Mouse (Mus musculus): ENCODE results near the gene Mrnip. TPM values are rescaled to one million over a fixed set of nuclear protein-coding genes. Genes with fewer than 3 reads are reported as not detected.

The Mrnip gene
- polyA plus RNA-seq, 1 experiment, result 30.4 TPM

- no peak for TF ChIP-seq CTCF (IDR thresholded peaks at IDR 0.05; ENCODE audit: control insufficient read depth, insufficient read depth, insufficient replicate concordance, low read depth, low read length)
- no peak for TF ChIP-seq POLR2A (IDR thresholded peaks at IDR 0.05; ENCODE audit: control insufficient read depth, low read depth, low read length)
- no peaks in the 10 kb centered on the region for H3K27me3 ChIP-seq (ENCODE audit: control insufficient read depth, insufficient read depth, low read length)
- H3K4me3 ChIP-seq (ENCODE audit: control insufficient read depth, low read depth, low read length), result no peak overlapping the region
- H3K4me1 ChIP-seq (ENCODE audit: control insufficient read depth, insufficient read depth, low read length), result no peaks in the 10 kb centered on the region
- H3K27ac ChIP-seq (ENCODE audit: control insufficient read depth, insufficient read depth, low read depth, low read length), result no peak overlapping the region
- no peaks in the 10 kb centered on the region for H3K36me3 ChIP-seq (ENCODE audit: control insufficient read depth, insufficient read depth, low read length)
Measured at GRCm38 (mm10) chr11:50138206-50138822, 35.9 kb upstream of the Mrnip start.

- no peaks in the 10 kb centered on the region for H3K36me3 ChIP-seq (ENCODE audit: control insufficient read depth, insufficient read depth, low read length)
- no peak overlapping the region for H3K4me3 ChIP-seq (ENCODE audit: control insufficient read depth, low read depth, low read length)
- H3K27me3 ChIP-seq (ENCODE audit: control insufficient read depth, insufficient read depth, low read length), result no peaks in the 10 kb centered on the region
- no peaks in the 10 kb centered on the region for H3K4me1 ChIP-seq (ENCODE audit: control insufficient read depth, insufficient read depth, low read length)
- 0 out of 2 replicates have a peak overlapping the region, but pooled peaks have one; percentile 46 for H3K27ac ChIP-seq (ENCODE audit: control insufficient read depth, insufficient read depth, low read depth, low read length)
- TF ChIP-seq POLR2A (IDR thresholded peaks at IDR 0.05; ENCODE audit: control insufficient read depth, low read depth, low read length) (no peak), CTCF (IDR thresholded peaks at IDR 0.05; ENCODE audit: control insufficient read depth, insufficient read depth, insufficient replicate concordance, low read depth, low read length) (no peak)
Measured at GRCm38 (mm10) chr11:50139571-50139970, 34.7 kb upstream of the Mrnip start.

GRCm38 (mm10) chr11:50145529-50145928 is 28.7 kb upstream of the Mrnip start:
- no peak overlapping the region for H3K4me3 ChIP-seq (ENCODE audit: control insufficient read depth, low read depth, low read length)
- no peaks in the 10 kb centered on the region for H3K27me3 ChIP-seq (ENCODE audit: control insufficient read depth, insufficient read depth, low read length)
- H3K4me1 ChIP-seq (ENCODE audit: control insufficient read depth, insufficient read depth, low read length), result peaks cover 5% of the 10 kb centered on the region
- no peak overlapping the region for H3K27ac ChIP-seq (ENCODE audit: control insufficient read depth, insufficient read depth, low read depth, low read length)
- TF ChIP-seq CTCF (IDR thresholded peaks at IDR 0.05; ENCODE audit: control insufficient read depth, insufficient read depth, insufficient replicate concordance, low read depth, low read length) (no peak), POLR2A (IDR thresholded peaks at IDR 0.05; ENCODE audit: control insufficient read depth, low read depth, low read length) (no peak)
- no peaks in the 10 kb centered on the region for H3K36me3 ChIP-seq (ENCODE audit: control insufficient read depth, insufficient read depth, low read length)

GRCm38 (mm10) chr11:50146121-50146520 is 28.1 kb upstream of the Mrnip start:
- TF ChIP-seq CTCF (IDR thresholded peaks at IDR 0.05; ENCODE audit: control insufficient read depth, insufficient read depth, insufficient replicate concordance, low read depth, low read length) (no peak), POLR2A (IDR thresholded peaks at IDR 0.05; ENCODE audit: control insufficient read depth, low read depth, low read length) (no peak)
- no peaks in the 10 kb centered on the region for H3K27me3 ChIP-seq (ENCODE audit: control insufficient read depth, insufficient read depth, low read length)
- H3K4me1 ChIP-seq (ENCODE audit: control insufficient read depth, insufficient read depth, low read length), result peaks cover 5% of the 10 kb centered on the region
- no peak overlapping the region for H3K4me3 ChIP-seq (ENCODE audit: control insufficient read depth, low read depth, low read length)
- no peak overlapping the region for H3K27ac ChIP-seq (ENCODE audit: control insufficient read depth, insufficient read depth, low read depth, low read length)
- H3K36me3 ChIP-seq (ENCODE audit: control insufficient read depth, insufficient read depth, low read length), result no peaks in the 10 kb centered on the region

GRCm38 (mm10) chr11:50147267-50147957 is 26.8 kb upstream of the Mrnip start:
- Histone ChIP-seq H3K27ac (ENCODE audit: control insufficient read depth, insufficient read depth, low read depth, low read length) (peak overlapping the region; percentile 92), H3K4me1 (ENCODE audit: control insufficient read depth, insufficient read depth, low read length) (peaks cover 5% of the 10 kb centered on the region), H3K4me3 (ENCODE audit: control insufficient read depth, low read depth, low read length) (no peak overlapping the region), H3K36me3 (ENCODE audit: control insufficient read depth, insufficient read depth, low read length) (no peaks in the 10 kb centered on the region), H3K27me3 (ENCODE audit: control insufficient read depth, insufficient read depth, low read length) (no peaks in the 10 kb centered on the region)
- TF ChIP-seq CTCF (IDR thresholded peaks at IDR 0.05; ENCODE audit: control insufficient read depth, insufficient read depth, insufficient replicate concordance, low read depth, low read length), result no peak
- TF ChIP-seq POLR2A (IDR thresholded peaks at IDR 0.05; ENCODE audit: control insufficient read depth, low read depth, low read length), result no peak

DNA sequence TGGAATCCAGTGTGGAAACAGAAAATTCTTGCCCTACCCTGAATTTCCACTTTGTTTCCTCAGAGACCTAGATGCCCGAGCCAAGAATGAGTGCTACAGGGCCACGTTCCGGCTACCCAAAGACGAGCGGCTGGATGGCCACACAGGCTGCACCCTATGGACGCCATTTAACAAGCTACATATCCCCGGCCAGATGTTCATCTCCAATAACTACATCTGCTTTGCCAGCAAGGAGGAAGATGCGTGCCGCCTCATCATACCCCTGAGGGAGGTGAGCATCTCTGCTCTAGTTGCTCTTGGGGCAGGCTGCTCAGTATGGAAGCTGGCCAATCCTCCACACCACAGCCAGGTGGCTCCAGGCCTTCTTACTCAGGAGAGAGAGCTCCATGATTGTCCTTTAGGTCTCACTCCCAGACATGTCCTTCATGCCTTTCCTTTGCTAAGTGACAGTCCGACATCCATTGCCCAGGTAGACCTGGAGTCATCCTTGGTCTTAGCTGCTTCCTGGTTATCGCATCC is 26.2 kb upstream of the Mrnip start:
- Histone ChIP-seq H3K4me1 (ENCODE audit: control insufficient read depth, insufficient read depth, low read length) (peaks cover 5% of the 10 kb centered on the region), H3K27me3 (ENCODE audit: control insufficient read depth, insufficient read depth, low read length) (no peaks in the 10 kb centered on the region), H3K27ac (ENCODE audit: control insufficient read depth, insufficient read depth, low read depth, low read length) (peak overlapping the region; percentile 58), H3K4me3 (ENCODE audit: control insufficient read depth, low read depth, low read length) (no peak overlapping the region), H3K36me3 (ENCODE audit: control insufficient read depth, insufficient read depth, low read length) (no peaks in the 10 kb centered on the region)
- TF ChIP-seq POLR2A (IDR thresholded peaks at IDR 0.05; ENCODE audit: control insufficient read depth, low read depth, low read length) (no peak), CTCF (IDR thresholded peaks at IDR 0.05; ENCODE audit: control insufficient read depth, insufficient read depth, insufficient replicate concordance, low read depth, low read length) (no peak)

DNA sequence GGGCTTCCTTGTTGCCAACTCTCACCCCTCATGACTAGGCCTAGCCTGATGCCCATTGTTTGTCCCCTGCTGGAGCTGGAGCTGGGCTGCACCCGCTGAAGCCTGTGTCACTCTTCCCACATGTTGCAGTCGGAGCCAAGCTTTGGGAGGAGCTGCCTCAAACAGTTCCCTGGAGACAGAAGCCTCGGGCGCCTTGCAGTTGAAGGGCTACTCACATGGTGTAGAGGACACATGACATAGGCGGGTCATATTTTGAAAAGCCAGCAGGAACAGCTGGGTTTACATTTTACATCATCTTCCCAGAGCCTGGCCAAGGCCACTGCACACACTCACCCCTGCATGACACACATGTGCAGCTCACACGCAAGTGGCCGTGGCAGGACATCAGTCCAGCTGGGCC is 25.0 kb upstream of the Mrnip start:
- no peak overlapping the region for H3K4me3 ChIP-seq (ENCODE audit: control insufficient read depth, low read depth, low read length)
- no peaks in the 10 kb centered on the region for H3K27me3 ChIP-seq (ENCODE audit: control insufficient read depth, insufficient read depth, low read length)
- H3K36me3 ChIP-seq (ENCODE audit: control insufficient read depth, insufficient read depth, low read length), result no peaks in the 10 kb centered on the region
- TF ChIP-seq CTCF (IDR thresholded peaks at IDR 0.05; ENCODE audit: control insufficient read depth, insufficient read depth, insufficient replicate concordance, low read depth, low read length), result no peak
- no peak for TF ChIP-seq POLR2A (IDR thresholded peaks at IDR 0.05; ENCODE audit: control insufficient read depth, low read depth, low read length)
- peaks cover 5% of the 10 kb centered on the region for H3K4me1 ChIP-seq (ENCODE audit: control insufficient read depth, insufficient read depth, low read length)
- no peak overlapping the region for H3K27ac ChIP-seq (ENCODE audit: control insufficient read depth, insufficient read depth, low read depth, low read length)

Measured in testis, adult 2 months (tissue).